Mouse (Mus musculus) frontal cortex, postnatal 10 days (tissue): ENCODE measurements around the gene Crybb1.

Experiments used
- DNase-seq, 2 experiments: peaks; one replicate each; pipeline ENCODE4 v3.0.0; 2022; ENCODE audit warnings: low spot score in 2 of 2, mixed read lengths in 1 of 2

Crybb1 gene

GRCm38 (mm10) chr5:112266011-112266777 lies 10.6 kb downstream of the Crybb1 start:
- no peak for DNase-seq

GRCm38 (mm10) chr5:112270764-112271541 lies 15.3 kb downstream of the Crybb1 start:
- no peak for DNase-seq

- no peak for DNase-seq
These were observed 17.3 kb downstream of the Crybb1 start for GRCm38 (mm10) chr5:112272934-112273333.

GRCm38 (mm10) chr5:112273746-112274463 lies 18.3 kb downstream of the Crybb1 start:
- no peak for DNase-seq

GRCm38 (mm10) chr5:112275021-112275804 lies 19.6 kb downstream of the Crybb1 start:
- DNase-seq = no peak

- DNase-seq = peak; percentile 100
These were observed 20.8 kb downstream of the Crybb1 start, which contains the start of gene Tpst2 for GRCm38 (mm10) chr5:112276267-112276873. Gene Tpst2, plus strand, starts transcription at chr5:112276691.

GRCm38 (mm10) chr5:112276907-112277348 lies 21.3 kb downstream of the Crybb1 start:
- DNase-seq = no peak

- no peak for DNase-seq
These were observed 22.4 kb downstream of the Crybb1 start for GRCm38 (mm10) chr5:112277906-112278470.

- no peak for DNase-seq
These were observed 23.8 kb downstream of the Crybb1 start for GRCm38 (mm10) chr5:112279181-112280021.

- DNase-seq = no peak
These were observed 24.5 kb downstream of the Crybb1 start for GRCm38 (mm10) chr5:112280151-112280550.

- DNase-seq = no peak
These were observed 25.4 kb downstream of the Crybb1 start for GRCm38 (mm10) chr5:112280863-112281660.

GRCm38 (mm10) chr5:112281676-112282075 lies 26.1 kb downstream of the Crybb1 start:
- DNase-seq = no peak

- no peak for DNase-seq
These were observed 26.6 kb downstream of the Crybb1 start for GRCm38 (mm10) chr5:112282123-112282779.

GRCm38 (mm10) chr5:112282780-112283482 lies 27.3 kb downstream of the Crybb1 start:
- DNase-seq = no peak

- no peak for DNase-seq
These were observed 28.1 kb downstream of the Crybb1 start for GRCm38 (mm10) chr5:112283543-112284202.

- no peak for DNase-seq
These were observed 28.6 kb downstream of the Crybb1 start for GRCm38 (mm10) chr5:112284203-112284582.

GRCm38 (mm10) chr5:112285548-112286085 lies 30.0 kb downstream of the Crybb1 start:
- no peak for DNase-seq
